Mouse (Mus musculus) right cerebral cortex, postnatal 25 days (tissue): Measurements from ENCODE around the gene Wfdc8.
"Not testable (repeated sequence)": the region's sequence is repeated elsewhere in the genome, so short reads cannot be mapped to it uniquely, and the experiment has no call there.

ENCODE experiments used
- DNase-seq: peaks from one replicate; pipeline ENCODE4 v3.0.0; 2022

Gene Wfdc8

GRCm38 (mm10) chr2:164613471-164613870 is at the start of gene Wfdc8, which contains the start of gene Wfdc6b:
Gene Wfdc8, minus strand, starts transcription at chr2:164613626.
Gene Wfdc6b, plus strand, starts transcription at chr2:164613522.
- DNase-seq, result not testable (repeated sequence)

DNA sequence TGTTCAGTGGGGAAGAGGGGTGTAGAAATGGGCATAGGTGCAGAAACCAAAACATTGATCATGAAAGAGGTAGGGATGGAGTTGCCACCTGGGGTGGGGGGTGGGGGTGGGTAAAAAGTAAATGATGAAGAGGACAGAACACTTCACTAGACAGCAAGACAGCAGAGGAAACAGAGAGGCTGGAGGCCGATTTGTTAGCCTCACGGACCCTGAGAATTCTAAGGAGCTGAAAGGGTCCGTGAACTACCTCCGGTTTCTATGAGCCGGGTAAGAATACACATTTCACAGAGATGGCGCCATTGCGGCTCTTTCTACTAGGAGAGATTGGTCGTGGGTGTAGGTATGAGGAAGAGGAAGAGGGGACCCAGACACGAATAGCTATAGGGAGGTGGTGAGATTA is 43.1 kb upstream of the Wfdc8 start, which contains the start of gene Wfdc9:
Gene Wfdc9, minus strand, starts transcription at position 101 of the 400 bp plus-strand sequence.
- no peak for DNase-seq

DNA sequence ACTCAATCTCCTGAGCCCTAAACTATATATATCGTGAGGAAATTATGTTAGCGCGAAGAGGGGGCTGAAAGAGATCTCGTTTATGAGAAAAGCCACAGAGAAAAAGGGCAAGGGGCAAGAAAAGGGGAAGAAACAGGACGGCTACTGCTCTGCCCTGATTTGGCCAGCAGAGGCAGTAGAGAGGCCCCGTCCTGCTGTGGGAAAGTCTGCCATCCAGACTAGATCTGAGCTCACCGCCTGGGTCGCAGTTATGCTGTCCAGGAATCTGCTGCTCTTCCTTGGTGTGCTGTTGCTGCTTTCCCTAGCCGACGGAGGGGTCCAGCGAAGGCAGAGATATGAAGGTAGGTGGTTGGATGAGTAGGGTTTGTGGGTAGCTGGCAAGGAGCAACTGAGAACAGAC is 42.4 kb upstream of the Wfdc8 start, which contains the start of gene Wfdc10:
Gene Wfdc10, plus strand, starts transcription at position 189 of the 400 bp plus-strand sequence.
- DNase-seq, result no peak

- DNase-seq, result no peak
Measured at GRCm38 (mm10) chr2:164641881-164642673, 28.7 kb upstream of the Wfdc8 start.

GRCm38 (mm10) chr2:164641129-164641528 is 27.7 kb upstream of the Wfdc8 start:
- no peak for DNase-seq

- no peak for DNase-seq
Measured at GRCm38 (mm10) chr2:164638696-164639095, 25.3 kb upstream of the Wfdc8 start, which contains the start of gene Wfdc16. Gene Wfdc16, minus strand, starts transcription at chr2:164638796.

GRCm38 (mm10) chr2:164635266-164635665 is 21.8 kb upstream of the Wfdc8 start:
- DNase-seq, result no peak

GRCm38 (mm10) chr2:164621775-164622174 is 8.3 kb upstream of the Wfdc8 start:
- no peak for DNase-seq

GRCm38 (mm10) chr2:164619050-164619449 is 5.6 kb upstream of the Wfdc8 start:
- no peak for DNase-seq

DNA sequence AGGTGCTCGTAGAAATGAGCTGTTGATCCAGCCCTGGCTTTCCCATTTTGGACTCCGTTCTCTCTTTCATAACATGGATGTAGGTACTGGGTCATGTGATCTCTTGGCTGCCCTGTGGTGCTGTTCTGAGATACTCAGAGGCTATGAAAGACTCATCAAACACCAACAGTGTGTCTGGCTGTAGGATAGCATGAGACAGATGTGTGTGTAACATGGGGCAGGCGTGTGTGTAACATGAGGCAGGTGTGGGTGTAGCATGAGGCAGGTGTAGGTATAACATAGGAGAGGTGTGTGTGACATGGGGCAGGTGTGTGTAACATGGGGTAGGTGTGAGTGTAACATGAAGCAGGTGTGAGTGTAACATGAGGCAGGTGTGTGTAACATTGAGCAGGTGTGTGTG is 2.0 kb upstream of the Wfdc8 start:
- DNase-seq, result no peak

DNA sequence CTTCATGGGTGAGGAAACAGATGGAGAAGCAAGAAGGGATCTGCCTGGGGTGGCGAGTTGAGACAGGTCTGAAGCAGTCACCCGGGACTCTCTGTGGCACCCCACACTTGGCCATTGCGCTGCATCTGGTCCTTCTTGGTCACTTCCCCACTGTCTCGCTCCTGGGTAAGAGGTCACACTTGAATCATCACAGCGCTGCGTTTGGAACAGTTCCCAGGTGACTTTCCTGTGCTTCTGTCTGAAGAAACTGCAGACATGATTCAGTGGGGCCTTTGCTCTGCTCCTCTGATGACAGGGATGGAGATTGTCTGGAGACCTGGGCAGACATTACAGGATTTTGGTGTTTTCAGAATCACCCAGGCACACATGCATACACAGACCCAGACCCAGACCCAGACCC is 4.6 kb downstream of the Wfdc8 start:
- no peak for DNase-seq

DNA sequence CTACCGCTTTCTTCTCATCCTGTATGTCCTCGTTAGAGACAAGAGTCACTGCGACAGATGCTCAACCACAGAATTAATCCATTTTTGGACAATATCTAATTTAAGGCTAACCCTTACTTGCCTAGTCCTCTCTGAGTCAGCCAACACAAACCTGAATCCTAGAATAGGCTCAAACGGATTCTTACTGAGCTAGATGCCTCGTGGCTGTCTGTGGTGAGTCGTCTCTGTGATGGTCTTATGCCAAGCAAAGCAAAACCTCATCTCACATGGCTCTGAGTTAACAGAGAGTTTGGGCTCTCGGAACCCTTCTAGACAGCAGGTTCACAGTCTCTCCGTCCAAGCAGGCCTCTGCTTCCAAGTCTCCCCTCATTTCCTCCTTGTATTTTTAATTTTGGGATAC is 9.0 kb downstream of the Wfdc8 start:
- DNase-seq, result no peak

GRCm38 (mm10) chr2:164603482-164603881 is 9.9 kb downstream of the Wfdc8 start:
- no peak for DNase-seq

DNA sequence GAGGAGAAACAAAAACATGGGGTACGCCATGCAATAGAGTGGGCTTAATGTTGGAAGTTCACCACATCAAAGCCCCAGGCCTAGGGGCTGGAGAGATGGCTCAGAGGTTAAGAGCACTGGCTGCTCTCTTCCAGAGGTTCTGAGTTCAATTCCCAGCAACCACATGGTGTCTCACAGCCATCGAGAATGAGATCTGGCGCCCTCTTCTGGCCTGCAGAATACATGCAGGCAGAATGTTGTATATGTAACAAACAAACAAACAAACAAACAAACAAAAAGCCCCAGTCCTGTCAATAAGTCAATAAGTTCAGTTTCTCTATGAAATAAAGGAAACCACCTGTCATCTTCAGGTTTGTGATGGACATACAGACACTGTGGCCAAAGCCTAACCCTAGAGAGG is 13.2 kb downstream of the Wfdc8 start:
- DNase-seq, result no peak

DNA sequence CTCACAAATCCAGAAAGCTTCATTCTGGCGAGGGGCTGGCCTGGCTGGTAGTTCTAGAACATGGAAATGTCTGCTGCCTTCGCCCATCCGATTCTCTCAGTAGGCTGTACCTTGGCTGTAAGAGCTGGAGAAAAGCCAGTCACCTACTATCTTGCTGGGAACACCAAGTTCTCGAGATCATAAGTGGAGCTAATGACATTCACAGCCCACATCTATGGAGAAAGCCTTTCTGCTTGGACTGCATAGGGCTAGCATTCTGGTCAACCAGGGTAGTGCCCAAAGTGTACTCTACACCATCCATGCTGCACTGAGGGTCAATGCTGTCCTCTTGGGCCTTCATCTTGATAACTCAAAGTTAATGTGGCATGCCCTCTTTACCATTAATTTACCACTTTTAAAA is 19.9 kb downstream of the Wfdc8 start, which contains the start of gene Eppin:
Gene Eppin, minus strand, starts transcription at position 101 of the 400 bp plus-strand sequence.
- DNase-seq, result no peak

- peak; percentile 14 for DNase-seq
Measured at GRCm38 (mm10) chr2:164592014-164592413, 21.4 kb downstream of the Wfdc8 start.

GRCm38 (mm10) chr2:164585025-164585725 is 28.3 kb downstream of the Wfdc8 start, which contains the start of gene Wfdc6a:
Gene Wfdc6a, minus strand, starts transcription at chr2:164585447.
- DNase-seq, result not testable (repeated sequence)

DNA sequence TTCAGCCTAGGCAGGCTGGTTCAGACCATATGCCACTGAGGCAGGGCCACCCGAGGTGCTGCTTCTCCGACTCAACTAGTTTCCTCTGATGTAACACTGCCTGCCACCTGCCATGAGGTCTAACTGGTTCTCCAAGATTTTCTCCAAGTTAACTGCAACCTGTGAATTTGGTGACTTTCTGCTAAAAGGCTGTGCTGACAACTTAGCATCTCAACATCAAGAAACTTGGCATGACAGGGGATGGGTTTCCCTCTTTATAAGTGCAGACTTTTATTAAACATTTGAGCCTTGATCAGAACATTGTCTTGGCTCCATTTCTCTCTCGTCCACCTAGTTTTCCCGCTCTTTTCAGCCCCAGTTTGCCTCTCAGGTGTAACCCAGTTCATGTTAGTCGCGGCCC is 40.1 kb downstream of the Wfdc8 start, which contains the start of gene Spint3:
Gene Spint3, minus strand, starts transcription at position 101 of the 400 bp plus-strand sequence.
- DNase-seq, result not testable (repeated sequence)

- DNase-seq, result no peak
Measured at GRCm38 (mm10) chr2:164567460-164567859, 46.0 kb downstream of the Wfdc8 start.

DNA sequence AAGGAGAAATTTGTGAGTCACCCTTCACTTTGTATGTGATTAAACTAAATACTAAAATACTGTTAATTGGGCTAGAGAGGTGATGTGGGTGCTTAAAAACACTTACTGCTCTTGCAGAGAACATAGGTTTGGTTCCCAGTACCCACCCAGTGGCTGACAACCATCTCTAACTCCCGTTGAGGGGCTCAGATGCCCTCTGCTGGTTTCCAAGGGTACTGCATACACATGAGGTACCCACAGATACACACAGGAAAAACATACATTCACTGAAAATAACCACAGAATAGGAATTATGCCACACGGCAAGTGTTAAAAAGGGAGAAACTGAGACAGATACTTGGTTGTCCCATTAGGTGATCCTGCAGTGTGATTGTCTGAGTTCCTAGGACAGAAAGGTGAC is 46.4 kb downstream of the Wfdc8 start:
- no peak for DNase-seq

DNA sequence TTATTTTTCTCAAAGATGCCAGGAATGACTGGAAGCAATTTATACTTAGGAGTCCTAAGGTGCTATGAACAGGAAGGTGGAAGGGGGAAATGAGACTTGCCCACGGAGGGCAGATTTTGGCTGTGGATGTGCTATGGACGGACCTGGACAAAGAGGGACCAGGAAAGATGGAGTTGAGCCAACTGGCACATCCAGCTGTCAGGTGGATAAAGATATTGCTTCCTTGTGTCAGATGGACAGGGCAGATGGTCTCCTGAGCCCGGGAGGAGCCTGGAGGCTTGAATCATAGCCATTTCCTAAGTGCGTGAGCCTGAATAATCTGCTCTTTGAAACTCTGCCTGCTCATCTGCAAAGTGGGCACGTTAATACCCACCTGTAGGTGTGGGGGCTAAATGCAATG is 49.1 kb downstream of the Wfdc8 start:
- no peak for DNase-seq

DNA sequence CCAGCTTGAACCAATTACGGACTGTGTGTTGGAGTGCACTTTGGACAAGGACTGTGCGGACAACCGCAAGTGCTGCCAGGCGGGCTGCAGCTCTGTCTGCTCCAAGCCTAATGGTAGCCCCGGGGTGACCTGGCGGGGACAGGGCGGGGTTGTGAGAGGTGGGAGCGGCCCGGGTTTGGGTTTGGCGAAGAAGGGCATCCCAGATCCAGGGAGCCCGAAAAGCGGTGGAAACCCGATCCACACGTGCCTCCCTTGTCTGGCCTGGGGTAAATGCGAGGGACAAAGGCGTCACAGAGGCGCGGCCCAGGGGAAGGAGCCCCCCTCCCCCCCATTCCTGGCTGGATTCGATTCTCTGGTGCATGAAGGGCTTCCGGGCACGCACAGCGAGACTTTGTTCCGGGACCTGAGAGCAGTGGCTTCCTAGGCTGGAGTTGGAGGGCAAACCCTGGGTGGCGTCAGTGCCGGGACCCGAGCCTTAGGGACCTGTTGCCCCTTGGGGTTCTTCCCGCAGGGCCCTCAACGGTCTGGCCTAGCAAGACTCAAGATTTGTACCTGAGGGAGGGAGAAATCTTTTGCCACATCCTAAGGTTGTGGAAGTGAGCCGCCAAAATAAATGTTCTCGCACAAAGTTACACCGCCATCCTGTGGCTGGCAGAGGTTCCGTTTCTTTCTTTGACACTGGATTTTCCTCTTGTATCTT is 49.9 kb downstream of the Wfdc8 start:
- DNase-seq, result peak; percentile 24
